Mouse (Mus musculus): Measurements from ENCODE around the gene Dusp21.

- TF ChIP-seq CTCF (IDR thresholded peaks at IDR 0.05; ENCODE audit: extremely low read depth, insufficient read length, insufficient replicate concordance, low read depth, low read length) (no peak), POLR2A (IDR thresholded peaks at IDR 0.05; ENCODE audit: low read depth, low read length) (no peak)
Measured at GRCm38 (mm10) chrX:18166961-18167360, 21.3 kb downstream of the Dusp21 start.

Data from small intestine, adult 2 months (tissue).